Mouse (Mus musculus) heart, postnatal 0 days (tissue): Measurements from ENCODE around the gene Ror2.
A peak's percentile ranks its signal among the peaks of the same experiment; 100 is the strongest.

Experiments
- CTCF ChIP-seq: IDR thresholded peaks from 2 replicates; pipeline ENCODE4 v1.5.1; 2016; ENCODE audit warnings: antibody characterized with exemption, control low read depth, low read depth
- EP300 ChIP-seq: IDR thresholded peaks from 2 replicates; pipeline ENCODE4 v1.6.1; 2016; ENCODE audit warnings: antibody characterized with exemption, low read depth

DNA sequence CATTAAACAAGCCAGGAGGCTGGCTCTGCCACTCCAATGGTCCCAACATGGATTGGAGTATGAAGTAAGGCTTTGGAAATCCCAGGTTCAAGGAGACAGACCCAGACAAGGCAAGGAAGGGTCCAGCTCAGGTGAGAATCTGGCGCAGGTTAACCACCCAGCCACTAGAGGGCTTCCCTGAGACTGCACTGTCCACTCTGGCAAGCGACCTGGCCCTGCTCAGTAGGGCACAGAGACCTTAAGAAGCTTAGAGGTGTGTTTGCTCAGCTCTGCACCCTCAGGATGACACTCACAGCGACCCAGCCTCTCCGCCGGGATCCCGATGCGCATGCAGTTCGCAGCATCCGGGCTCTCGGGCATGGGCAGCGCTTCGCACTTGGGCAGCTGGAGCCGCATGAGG is 167.5 kb downstream of the Ror2 start:
- no peak for TF ChIP-seq EP300
- peak; percentile 29 for TF ChIP-seq CTCF
